ENCODE assay signal across 14 mouse cellular contexts in the genomic region with DNA sequence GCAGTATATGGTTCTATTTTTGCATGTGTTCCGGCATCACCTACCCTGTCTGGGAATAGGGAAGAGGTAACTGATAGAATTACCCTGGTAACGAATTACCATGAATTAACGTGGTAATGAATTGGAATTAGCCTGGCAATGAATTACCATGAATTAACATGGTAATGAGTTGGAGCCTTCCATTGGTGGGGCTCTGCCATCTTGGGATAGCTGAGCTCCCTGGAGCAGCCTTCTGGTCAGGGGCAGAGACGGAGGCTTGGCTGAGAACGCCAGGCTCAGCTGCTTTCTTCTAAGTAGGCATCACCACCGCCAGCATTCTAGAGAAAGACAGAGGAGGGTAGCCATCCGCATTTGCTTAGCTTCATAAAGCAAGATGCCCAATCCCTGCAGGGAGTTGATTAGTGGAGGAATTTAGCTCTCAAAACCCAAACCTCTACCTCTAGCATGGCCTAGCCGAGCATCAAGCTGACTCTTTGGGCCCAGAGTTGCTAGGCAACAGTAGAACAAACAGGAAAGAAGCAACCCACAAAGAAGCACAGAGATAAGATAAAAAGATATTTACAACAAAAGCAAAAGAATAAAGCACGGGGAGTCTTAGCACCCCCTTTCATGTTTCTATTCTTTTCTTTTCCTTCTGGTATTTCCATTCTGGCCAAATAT. TPM values are rescaled to one million over a fixed set of nuclear protein-coding genes. Genes with fewer than 3 reads are reported as not detected.
DNase-seq lines count a peak whose midpoint lies in the region; ATAC-seq and TF ChIP-seq lines count a peak whose summit lies in the region.
"Had no signal": no experiment of that assay in that cellular context is flagged by ENCODE, and none has a peak within 500 bp of the region (broad histone marks: within the 10 kb centered on the region; RNA-seq: fewer than 3 reads in every experiment).

No protein-coding gene starts in this region.

- H3K4me2 ChIP-seq in hindbrain, embryonic 12.5 days (replicated peaks): no peak overlapping the region
- no peak overlapping the region for H3K4me2 ChIP-seq in midbrain, postnatal 0 days (ENCODE audit: low read depth, low read length, poor library complexity, severe bottlenecking)
- H3K4me2 ChIP-seq in liver, postnatal 0 days (ENCODE audit: low read depth, low read length): no peak overlapping the region
- H3K4me2 ChIP-seq: liver, embryonic 13.5 days had no signal

- TF ChIP-seq EP300 in liver, postnatal 0 days (IDR thresholded peaks at IDR 0.05; ENCODE audit: low read depth): no peak

- H3K27ac ChIP-seq in hindbrain, embryonic 12.5 days: peak overlapping the region; percentile 40; the same call in 1 of the 2 replicates
- peak overlapping the region; percentile 58 for H3K27ac ChIP-seq in midbrain, postnatal 0 days (ENCODE audit: low read depth, low read length)
- no peak overlapping the region for H3K27ac ChIP-seq in liver, postnatal 0 days (ENCODE audit: low read depth)
- H3K27ac ChIP-seq: heart, embryonic 10.5 days; liver, embryonic 13.5 days had no signal

- H3K4me1 ChIP-seq in hindbrain, embryonic 12.5 days: peaks cover 10% of the 10 kb centered on the region; the same call in 1 of the 2 replicates
- H3K4me1 ChIP-seq in midbrain, postnatal 0 days (ENCODE audit: insufficient read depth, low read length): peaks cover 6% of the 10 kb centered on the region; the same call in 1 of the 2 replicates
- H3K4me1 ChIP-seq in liver, postnatal 0 days (ENCODE audit: insufficient read depth): no peaks in the 10 kb centered on the region
- H3K4me1 ChIP-seq: liver, embryonic 13.5 days had no signal

- ATAC-seq in hindbrain, embryonic 12.5 days (ENCODE audit: low FRiP score): 0 out of 2 replicates have a peak, but pooled peaks have one; percentile 55
- no peak for ATAC-seq in midbrain, postnatal 0 days (ENCODE audit: low FRiP score)
- no peak for ATAC-seq in liver, postnatal 0 days

- H3K36me3 ChIP-seq in hindbrain, embryonic 12.5 days: no peaks in the 10 kb centered on the region
- no peaks in the 10 kb centered on the region for H3K36me3 ChIP-seq in midbrain, postnatal 0 days (ENCODE audit: insufficient read depth, low read length)
- H3K36me3 ChIP-seq in liver, postnatal 0 days (replicated peaks; ENCODE audit: insufficient read depth, low read length): no peaks in the 10 kb centered on the region
- H3K36me3 ChIP-seq: heart, embryonic 10.5 days; liver, embryonic 13.5 days had no signal

- no peak overlapping the region for H3K9ac ChIP-seq in hindbrain, embryonic 12.5 days
- no peak overlapping the region for H3K9ac ChIP-seq in midbrain, postnatal 0 days (replicated peaks; ENCODE audit: low read length, poor library complexity, severe bottlenecking)
- H3K9ac ChIP-seq in liver, postnatal 0 days (replicated peaks): no peak overlapping the region
- H3K9ac ChIP-seq: liver, embryonic 13.5 days had no signal

- peak; percentile 17 to 28 for DNase-seq in cerebellum, postnatal 14 days
- no peak for DNase-seq in cerebellum, adult 9-10 months
- peak; percentile 95 for DNase-seq in CD4-positive helper T cell, adult 2 months (ENCODE audit: low read depth, low spot score)
- DNase-seq in midbrain, postnatal 0 days (ENCODE audit: low spot score): peak; percentile 48
- no peak for DNase-seq in kidney, postnatal 4 days
- no peak for DNase-seq in gastrocnemius, adult 8-10 months (ENCODE audit: low spot score in 2 of 2)
- no peak for DNase-seq in liver, postnatal 0 days
- DNase-seq: cerebellum, adult 9-11 months; kidney, postnatal 14 days; liver, embryonic 13.5 days; right cerebral cortex, postnatal 14 days had no signal

- no peaks in the 10 kb centered on the region for H3K27me3 ChIP-seq in hindbrain, embryonic 12.5 days
- no peaks in the 10 kb centered on the region for H3K27me3 ChIP-seq in midbrain, postnatal 0 days (ENCODE audit: insufficient read depth, low read length)
- H3K27me3 ChIP-seq in liver, postnatal 0 days (ENCODE audit: insufficient read depth, low read length): 0 out of 2 replicates have a peak, but pooled peaks cover 5% of the 10 kb centered on the region

- no peak for TF ChIP-seq CTCF in midbrain, postnatal 0 days (IDR thresholded peaks at IDR 0.05)
- TF ChIP-seq CTCF in liver, postnatal 0 days (IDR thresholded peaks at IDR 0.05; ENCODE audit: low read depth): no peak

- no peaks in the 10 kb centered on the region for H3K9me3 ChIP-seq in hindbrain, embryonic 12.5 days (replicated peaks)
- no peaks in the 10 kb centered on the region for H3K9me3 ChIP-seq in midbrain, postnatal 0 days (ENCODE audit: low read length)
- no peaks in the 10 kb centered on the region for H3K9me3 ChIP-seq in liver, postnatal 0 days (ENCODE audit: low read length)
- H3K9me3 ChIP-seq: heart, embryonic 10.5 days; liver, embryonic 13.5 days had no signal

- H3K4me3 ChIP-seq in hindbrain, embryonic 12.5 days: no peak overlapping the region
- H3K4me3 ChIP-seq in midbrain, postnatal 0 days (ENCODE audit: low read depth, low read length): no peak overlapping the region
- no peak overlapping the region for H3K4me3 ChIP-seq in liver, postnatal 0 days (ENCODE audit: low read depth, low read length)
- H3K4me3 ChIP-seq: heart, embryonic 10.5 days; liver, embryonic 13.5 days had no signal

- 56% methylated on average over 9 of the region's 9 CpGs for WGBS in hindbrain, embryonic 12.5 days
- WGBS in midbrain, postnatal 0 days: 28% methylated on average over 9 of the region's 9 CpGs
- WGBS in liver, postnatal 0 days (ENCODE audit: insufficient replicate concordance): 59% methylated on average over 9 of the region's 9 CpGs

RNA-seq across cellular contexts. Expression of a gene that starts 6.8 kb away (rescaled TPM):
- polyA plus RNA-seq in hindbrain, embryonic 12.5 days (2016; fragmentation: Nextera tagmentation; extraction: Ambion mirVana): 49.4 and 49.8 TPM in 2 replicates
- total RNA-seq in midbrain, postnatal 0 days (2014; rRNA removed): 101 and 115 TPM in 2 replicates
- polyA plus RNA-seq in midbrain, postnatal 0 days (2015; fragmentation: Nextera tagmentation; extraction: Ambion mirVana): 44.4 and 47.4 TPM in 2 replicates
- total RNA-seq in gastrocnemius, adult 8-10 months (2022): under 1 TPM; 0.11 to 0.63 (median 0.29) TPM
- 1.5 and 1.7 TPM in 2 replicates for polyA plus RNA-seq in liver, postnatal 0 days (2015; fragmentation: Nextera tagmentation; extraction: Ambion mirVana)
- total RNA-seq: MEL had no signal

Comparison
In these comparisons a context has a peak if more than half of its experiments do, and no peak if none do; other contexts are left out.
1. DNase-seq: peak in cerebellum, postnatal 14 days (2 of 2), CD4-positive helper T cell, adult 2 months (single experiment) and midbrain, postnatal 0 days (single experiment); none in cerebellum, adult 9-10 months (single experiment), kidney, postnatal 4 days (0 of 2), gastrocnemius, adult 8-10 months (0 of 2) and liver, postnatal 0 days (single experiment).
2. RNA of a gene that starts 6.8 kb away (polyA plus RNA-seq): 49.4 to 49.8 TPM in hindbrain, embryonic 12.5 days and 44.4 to 47.4 TPM in midbrain, postnatal 0 days; 1.5 to 1.7 TPM in liver, postnatal 0 days; every median in the first group is over 10 times any median in the second.